Mouse (Mus musculus): ENCODE results near the gene 2010111I01Rik. TPM values are rescaled to one million over a fixed set of nuclear protein-coding genes. Genes with fewer than 3 reads are reported as not detected.

The 2010111I01Rik gene
- polyA plus RNA-seq, 1 experiment from 2014 or later, result 52.6 TPM

GRCm38 (mm10) chr13:62940721-62941120, 24.0 kb upstream of the 2010111I01Rik start:
- H3K4me3 ChIP-seq, result no peak overlapping the region
- WGBS, result 83% methylated on average over 4 of the region's 4 CpGs
- H3K27ac ChIP-seq, result no peak overlapping the region
- no peaks in the 10 kb centered on the region for H3K9me3 ChIP-seq
- H3K27me3 ChIP-seq (ENCODE audit: insufficient read depth, poor library complexity, severe bottlenecking), result no peaks in the 10 kb centered on the region
- 0 out of 2 replicates have a peak, but pooled peaks cover 5% of the 10 kb centered on the region for H3K4me1 ChIP-seq
- no peak for DNase-seq (ENCODE audit: low spot score)
- no peaks in the 10 kb centered on the region for H3K36me3 ChIP-seq

- no peak overlapping the region for H3K4me3 ChIP-seq
- H3K36me3 ChIP-seq, result no peaks in the 10 kb centered on the region
- no peak for DNase-seq (ENCODE audit: low spot score)
- no peak overlapping the region for H3K27ac ChIP-seq
- 84% methylated on average over 17 of the region's 17 CpGs for WGBS
- H3K9me3 ChIP-seq, result no peaks in the 10 kb centered on the region
- H3K27me3 ChIP-seq (ENCODE audit: insufficient read depth, poor library complexity, severe bottlenecking), result no peaks in the 10 kb centered on the region
- H3K4me1 ChIP-seq, result 0 out of 2 replicates have a peak, but pooled peaks cover 5% of the 10 kb centered on the region
Observed at GRCm38 (mm10) chr13:62941341-62942005, 23.2 kb upstream of the 2010111I01Rik start.

GRCm38 (mm10) chr13:62943274-62943830, 21.3 kb upstream of the 2010111I01Rik start:
- Histone ChIP-seq H3K4me1 (0 out of 2 replicates have a peak, but pooled peaks cover 5% of the 10 kb centered on the region), H3K27ac (no peak overlapping the region), H3K4me3 (no peak overlapping the region), H3K36me3 (no peaks in the 10 kb centered on the region), H3K9me3 (no peaks in the 10 kb centered on the region), H3K27me3 (ENCODE audit: insufficient read depth, poor library complexity, severe bottlenecking) (no peaks in the 10 kb centered on the region)
- no peak for DNase-seq (ENCODE audit: low spot score)
- WGBS, result 72% methylated on average over 7 of the region's 7 CpGs

GRCm38 (mm10) chr13:62944109-62944508, 20.6 kb upstream of the 2010111I01Rik start:
- 0 out of 2 replicates have a peak, but pooled peaks cover 5% of the 10 kb centered on the region for H3K4me1 ChIP-seq

GRCm38 (mm10) chr13:62949560-62950188, 15.0 kb upstream of the 2010111I01Rik start:
- 56% methylated on average over 4 of the region's 4 CpGs for WGBS
- H3K4me3 ChIP-seq, result no peak overlapping the region
- no peaks in the 10 kb centered on the region for H3K4me1 ChIP-seq
- no peaks in the 10 kb centered on the region for H3K9me3 ChIP-seq
- no peak for DNase-seq (ENCODE audit: low spot score)
- H3K27ac ChIP-seq, result no peak overlapping the region
- H3K36me3 ChIP-seq, result no peaks in the 10 kb centered on the region
- no peaks in the 10 kb centered on the region for H3K27me3 ChIP-seq (ENCODE audit: insufficient read depth, poor library complexity, severe bottlenecking)

More at GRCm38 (mm10) chr13:62944109-62944508, 20.6 kb upstream of the 2010111I01Rik start:
- no peaks in the 10 kb centered on the region for H3K9me3 ChIP-seq
- H3K27me3 ChIP-seq (ENCODE audit: insufficient read depth, poor library complexity, severe bottlenecking), result no peaks in the 10 kb centered on the region
- DNase-seq (ENCODE audit: low spot score), result no peak
- no peak overlapping the region for H3K4me3 ChIP-seq
- no peaks in the 10 kb centered on the region for H3K36me3 ChIP-seq
- 82% methylated on average over 6 of the region's 6 CpGs for WGBS
- no peak overlapping the region for H3K27ac ChIP-seq

GRCm38 (mm10) chr13:62951606-62952005, 13.1 kb upstream of the 2010111I01Rik start:
- Histone ChIP-seq H3K27ac (no peak overlapping the region), H3K9me3 (no peaks in the 10 kb centered on the region), H3K36me3 (no peaks in the 10 kb centered on the region), H3K4me1 (no peaks in the 10 kb centered on the region), H3K27me3 (ENCODE audit: insufficient read depth, poor library complexity, severe bottlenecking) (no peaks in the 10 kb centered on the region), H3K4me3 (no peak overlapping the region)
- 79% methylated on average over 1 of the region's 1 CpGs for WGBS
- DNase-seq (ENCODE audit: low spot score), result no peak

GRCm38 (mm10) chr13:62952047-62952446, 12.6 kb upstream of the 2010111I01Rik start:
- Histone ChIP-seq H3K27me3 (ENCODE audit: insufficient read depth, poor library complexity, severe bottlenecking) (no peaks in the 10 kb centered on the region), H3K36me3 (no peaks in the 10 kb centered on the region), H3K9me3 (no peaks in the 10 kb centered on the region), H3K27ac (no peak overlapping the region), H3K4me3 (no peak overlapping the region), H3K4me1 (no peaks in the 10 kb centered on the region)
- 66% methylated on average over 3 of the region's 3 CpGs for WGBS
- no peak for DNase-seq (ENCODE audit: low spot score)

GRCm38 (mm10) chr13:62952624-62953023, 12.1 kb upstream of the 2010111I01Rik start:
- Histone ChIP-seq H3K27me3 (ENCODE audit: insufficient read depth, poor library complexity, severe bottlenecking) (no peaks in the 10 kb centered on the region), H3K9me3 (no peaks in the 10 kb centered on the region), H3K4me3 (no peak overlapping the region), H3K27ac (no peak overlapping the region), H3K4me1 (no peaks in the 10 kb centered on the region), H3K36me3 (no peaks in the 10 kb centered on the region)
- DNase-seq (ENCODE audit: low spot score), result no peak
- WGBS, result 84% methylated on average over 3 of the region's 3 CpGs

- DNase-seq (ENCODE audit: low spot score), result no peak
- Histone ChIP-seq H3K36me3 (no peaks in the 10 kb centered on the region), H3K27me3 (ENCODE audit: insufficient read depth, poor library complexity, severe bottlenecking) (no peaks in the 10 kb centered on the region), H3K9me3 (no peaks in the 10 kb centered on the region), H3K27ac (no peak overlapping the region), H3K4me1 (no peaks in the 10 kb centered on the region), H3K4me3 (no peak overlapping the region)
- WGBS, result 76% methylated on average over 6 of the region's 6 CpGs
Observed at GRCm38 (mm10) chr13:62955997-62956396, 8.7 kb upstream of the 2010111I01Rik start.

GRCm38 (mm10) chr13:62956776-62957175, 7.9 kb upstream of the 2010111I01Rik start:
- H3K27ac ChIP-seq, result no peak overlapping the region; the same call in 1 of the 2 replicates
- no peaks in the 10 kb centered on the region for H3K9me3 ChIP-seq
- no peaks in the 10 kb centered on the region for H3K4me1 ChIP-seq
- WGBS, result 62% methylated on average over 10 of the region's 10 CpGs
- H3K36me3 ChIP-seq, result no peaks in the 10 kb centered on the region
- H3K4me3 ChIP-seq, result no peak overlapping the region
- H3K27me3 ChIP-seq (ENCODE audit: insufficient read depth, poor library complexity, severe bottlenecking), result no peaks in the 10 kb centered on the region
- DNase-seq (ENCODE audit: low spot score), result no peak

- H3K4me3 ChIP-seq, result no peak overlapping the region
- H3K9me3 ChIP-seq, result no peaks in the 10 kb centered on the region
- peaks cover 9% of the 10 kb centered on the region; the same call in 1 of the 2 replicates for H3K4me1 ChIP-seq
- no peaks in the 10 kb centered on the region for H3K27me3 ChIP-seq (ENCODE audit: insufficient read depth, poor library complexity, severe bottlenecking)
- DNase-seq (ENCODE audit: low spot score), result no peak
- H3K36me3 ChIP-seq, result no peaks in the 10 kb centered on the region
- no peak overlapping the region for H3K27ac ChIP-seq
- WGBS, result 78% methylated on average over 2 of the region's 2 CpGs
Observed at GRCm38 (mm10) chr13:62963358-62963757, 1.3 kb upstream of the 2010111I01Rik start.

- no peaks in the 10 kb centered on the region for H3K27me3 ChIP-seq (ENCODE audit: insufficient read depth, poor library complexity, severe bottlenecking)
- H3K36me3 ChIP-seq, result no peaks in the 10 kb centered on the region
- 81% methylated on average over 12 of the region's 12 CpGs for WGBS
- no peak overlapping the region for H3K4me3 ChIP-seq
- H3K4me1 ChIP-seq, result peaks cover 9% of the 10 kb centered on the region; the same call in 1 of the 2 replicates
- no peak for DNase-seq (ENCODE audit: low spot score)
- no peak overlapping the region for H3K27ac ChIP-seq
- no peaks in the 10 kb centered on the region for H3K9me3 ChIP-seq
Observed at GRCm38 (mm10) chr13:62968223-62968622, 3.5 kb downstream of the 2010111I01Rik start.
